Mouse (Mus musculus): ENCODE measurements around the gene Abhd4. TPM values are rescaled to one million over a fixed set of nuclear protein-coding genes. Genes with fewer than 3 reads are reported as not detected.
A peak's percentile ranks its signal among the peaks of the same experiment; 100 is the strongest.

Abhd4 gene
- polyA plus RNA-seq, 1 experiment from 2014 or later, result 40.2 TPM

DNA sequence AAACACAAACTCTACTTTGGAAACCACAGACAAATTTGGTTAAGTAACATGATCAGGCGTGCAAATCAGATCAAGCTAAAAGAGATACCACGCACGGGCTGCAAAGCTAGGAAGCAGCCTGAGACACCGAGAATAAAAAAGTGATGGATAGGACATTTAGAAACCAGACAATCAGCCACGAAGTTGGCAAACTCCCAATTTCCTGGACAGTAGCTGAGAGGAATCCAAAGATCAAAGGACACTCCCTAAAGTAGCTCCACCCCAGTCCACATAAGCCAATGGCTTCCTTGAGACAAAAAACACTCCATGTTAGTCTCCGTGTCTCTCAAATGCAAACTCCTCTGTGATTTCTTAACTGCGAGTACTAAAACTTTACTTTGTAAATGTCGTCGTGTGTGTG lies 4.7 kb upstream of the Abhd4 start:
- no peaks in the 10 kb centered on the region for H3K9me3 ChIP-seq (ENCODE audit: control insufficient read depth, low read length)

GRCm38 (mm10) chr14:54250122-54250521 lies 3.9 kb upstream of the Abhd4 start:
- H3K9ac ChIP-seq (ENCODE audit: low read length), result no peak overlapping the region
- ATAC-seq (ENCODE audit: low FRiP score, low TSS enrichment) (no peak), DNase-seq (ENCODE audit: low spot score) (no peak)
- WGBS, result 35% methylated on average over 4 of the region's 4 CpGs
- TF ChIP-seq CTCF (IDR thresholded peaks at IDR 0.05; ENCODE audit: low read depth) (no peak), EP300 (optimal IDR thresholded peaks at IDR 0.05) (no peak)
- H3K9me3 ChIP-seq (ENCODE audit: control insufficient read depth, low read length), result no peaks in the 10 kb centered on the region
- H3K4me1 ChIP-seq (replicated peaks; ENCODE audit: control insufficient read depth, insufficient read depth), result peaks cover 2% of the 10 kb centered on the region; the same call in 1 of the 2 replicates
- no peak overlapping the region for H3K4me2 ChIP-seq (replicated peaks; ENCODE audit: low read depth)
- H3K27ac ChIP-seq (replicated peaks), result no peak overlapping the region
- no peaks in the 10 kb centered on the region for H3K27me3 ChIP-seq (ENCODE audit: control insufficient read depth, insufficient read depth, low read length)
- 0 out of 2 replicates have a peak, but pooled peaks cover 7% of the 10 kb centered on the region for H3K36me3 ChIP-seq (ENCODE audit: control insufficient read depth, insufficient read depth, low read length)
- H3K4me3 ChIP-seq (ENCODE audit: low read depth, low read length), result no peak overlapping the region

More for the DNA sequence above, 4.7 kb upstream of the Abhd4 start:
- H3K27ac ChIP-seq (replicated peaks), result no peak overlapping the region
- H3K27me3 ChIP-seq (ENCODE audit: control insufficient read depth, insufficient read depth, low read length), result no peaks in the 10 kb centered on the region
- DNase-seq (ENCODE audit: low spot score) (no peak), ATAC-seq (ENCODE audit: low FRiP score, low TSS enrichment) (no peak)
- H3K36me3 ChIP-seq (ENCODE audit: control insufficient read depth, insufficient read depth, low read length), result 0 out of 2 replicates have a peak, but pooled peaks cover 7% of the 10 kb centered on the region
- H3K4me1 ChIP-seq (replicated peaks; ENCODE audit: control insufficient read depth, insufficient read depth), result 0 out of 2 replicates have a peak, but pooled peaks cover 2% of the 10 kb centered on the region
- H3K9ac ChIP-seq (ENCODE audit: low read length), result no peak overlapping the region
- TF ChIP-seq CTCF (IDR thresholded peaks at IDR 0.05; ENCODE audit: low read depth), result no peak
- no peak for TF ChIP-seq EP300 (optimal IDR thresholded peaks at IDR 0.05)
- H3K4me3 ChIP-seq (ENCODE audit: low read depth, low read length), result no peak overlapping the region
- no peak overlapping the region for H3K4me2 ChIP-seq (replicated peaks; ENCODE audit: low read depth)
- WGBS, result 45% methylated on average over 9 of the region's 9 CpGs

DNA sequence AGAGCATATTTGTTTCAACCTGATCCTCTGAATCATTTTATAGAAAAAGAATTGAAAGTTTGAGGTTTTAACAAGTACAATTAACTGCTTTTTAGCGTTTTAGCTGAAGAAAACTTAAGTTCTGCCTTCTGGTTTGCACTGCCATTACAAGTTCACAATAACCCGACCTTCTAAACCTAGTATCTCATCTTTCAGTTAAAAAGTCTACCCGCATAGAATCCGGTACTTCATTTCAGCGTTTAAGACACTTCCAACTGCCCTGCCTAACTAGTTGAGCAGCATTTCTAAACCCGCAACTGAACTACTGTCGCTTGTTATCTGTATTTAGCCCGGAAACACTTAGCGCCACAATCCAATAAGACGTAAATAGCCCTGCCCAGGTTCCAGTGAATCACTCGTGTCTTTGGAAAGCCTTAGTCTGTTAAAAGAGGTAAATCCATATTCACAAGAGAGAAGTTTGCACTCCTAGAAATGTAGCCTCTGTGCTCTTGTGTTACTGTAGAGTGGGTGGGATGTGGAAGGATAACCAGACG lies 748 bp downstream of the Abhd4 start:
- 0 out of 2 replicates have a peak, but pooled peaks cover 4% of the 10 kb centered on the region for H3K36me3 ChIP-seq (ENCODE audit: control insufficient read depth, insufficient read depth, low read length)
- no peaks in the 10 kb centered on the region for H3K9me3 ChIP-seq (ENCODE audit: control insufficient read depth, low read length)
- peak overlapping the region; percentile 77 for H3K4me2 ChIP-seq (replicated peaks; ENCODE audit: low read depth)
- no peak for ATAC-seq (ENCODE audit: low FRiP score, low TSS enrichment)
- peaks cover 2% of the 10 kb centered on the region; the same call in 1 of the 2 replicates for H3K4me1 ChIP-seq (replicated peaks; ENCODE audit: control insufficient read depth, insufficient read depth)
- DNase-seq (ENCODE audit: low spot score), result peak; percentile 26
- peak overlapping the region; percentile 71; the same call in 1 of the 2 replicates for H3K9ac ChIP-seq (ENCODE audit: low read length)
- H3K27me3 ChIP-seq (ENCODE audit: control insufficient read depth, insufficient read depth, low read length), result no peaks in the 10 kb centered on the region
- H3K4me3 ChIP-seq (ENCODE audit: low read depth, low read length), result peak overlapping the region; percentile 77
- WGBS, result 48% methylated on average over 12 of the region's 12 CpGs
- peak overlapping the region; percentile 91 for H3K27ac ChIP-seq (replicated peaks)
- TF ChIP-seq CTCF (IDR thresholded peaks at IDR 0.05; ENCODE audit: low read depth), result no peak
- no peak for TF ChIP-seq EP300 (optimal IDR thresholded peaks at IDR 0.05)

- no peak overlapping the region for H3K4me3 ChIP-seq (ENCODE audit: low read depth, low read length)
- H3K4me2 ChIP-seq (replicated peaks; ENCODE audit: low read depth), result peak overlapping the region; percentile 80
- 0 out of 2 replicates have a peak, but pooled peaks cover 2% of the 10 kb centered on the region for H3K36me3 ChIP-seq (ENCODE audit: control insufficient read depth, insufficient read depth, low read length)
- H3K9ac ChIP-seq (ENCODE audit: low read length), result no peak overlapping the region
- no peak for TF ChIP-seq EP300 (optimal IDR thresholded peaks at IDR 0.05)
- TF ChIP-seq CTCF (IDR thresholded peaks at IDR 0.05; ENCODE audit: low read depth), result no peak
- 0 out of 2 replicates have a peak overlapping the region, but pooled peaks have one; percentile 13 for H3K27ac ChIP-seq (replicated peaks)
- no peaks in the 10 kb centered on the region for H3K9me3 ChIP-seq (ENCODE audit: control insufficient read depth, low read length)
- no peak for ATAC-seq (ENCODE audit: low FRiP score, low TSS enrichment)
- DNase-seq (ENCODE audit: low spot score), result peak; percentile 51
- 51% methylated on average over 7 of the region's 7 CpGs for WGBS
- H3K27me3 ChIP-seq (ENCODE audit: control insufficient read depth, insufficient read depth, low read length), result no peaks in the 10 kb centered on the region
- H3K4me1 ChIP-seq (replicated peaks; ENCODE audit: control insufficient read depth, insufficient read depth), result no peaks in the 10 kb centered on the region; the same call in 1 of the 2 replicates
Observed at GRCm38 (mm10) chr14:54258131-54258670, 4.2 kb downstream of the Abhd4 start.

GRCm38 (mm10) chr14:54259003-54259721 lies 5.2 kb downstream of the Abhd4 start:
- H3K4me2 ChIP-seq (replicated peaks; ENCODE audit: low read depth), result peak overlapping the region; percentile 80
- H3K27ac ChIP-seq (replicated peaks), result peak overlapping the region; percentile 53
- H3K9me3 ChIP-seq (ENCODE audit: control insufficient read depth, low read length), result no peaks in the 10 kb centered on the region
- TF ChIP-seq EP300 (optimal IDR thresholded peaks at IDR 0.05), result no peak
- TF ChIP-seq CTCF (IDR thresholded peaks at IDR 0.05; ENCODE audit: low read depth), result no peak
- ATAC-seq (ENCODE audit: low FRiP score, low TSS enrichment) (peak; percentile 93), DNase-seq (ENCODE audit: low spot score) (peak; percentile 97)
- under 1% methylated on average over 35 of the region's 35 CpGs for WGBS
- H3K4me3 ChIP-seq (ENCODE audit: low read depth, low read length), result peak overlapping the region; percentile 60
- peak overlapping the region; percentile 78 for H3K9ac ChIP-seq (ENCODE audit: low read length)
- H3K4me1 ChIP-seq (replicated peaks; ENCODE audit: control insufficient read depth, insufficient read depth), result no peaks in the 10 kb centered on the region; the same call in 1 of the 2 replicates
- no peaks in the 10 kb centered on the region for H3K27me3 ChIP-seq (ENCODE audit: control insufficient read depth, insufficient read depth, low read length)
- H3K36me3 ChIP-seq (ENCODE audit: control insufficient read depth, insufficient read depth, low read length), result peaks cover 8% of the 10 kb centered on the region

All from stomach, postnatal 0 days (tissue).